In the genomic region with DNA sequence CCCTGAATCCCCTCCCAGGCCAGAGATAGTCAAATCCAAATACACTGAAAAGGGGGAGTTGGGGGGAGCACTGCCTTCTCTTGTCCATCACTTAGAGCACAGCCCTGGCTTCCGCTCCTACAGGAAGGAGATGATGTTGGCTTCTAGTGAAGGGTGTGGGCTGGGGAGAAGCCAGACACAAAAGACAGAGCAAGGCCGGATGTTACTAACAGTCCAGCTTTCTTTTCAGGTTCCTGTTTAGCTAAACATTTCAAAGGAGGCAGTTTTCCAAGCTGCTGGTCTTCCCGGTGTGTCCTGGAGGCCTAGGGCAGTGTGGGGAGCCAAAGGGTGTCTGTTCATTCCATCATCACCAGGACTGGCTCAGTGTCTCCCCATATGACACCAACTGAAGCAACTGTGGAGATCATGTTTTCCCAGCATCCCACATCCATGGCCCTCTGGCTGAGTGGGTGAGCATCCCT, we compare ENCODE assay signal across 11 mouse cellular contexts.
DNase-seq lines count a peak whose midpoint lies in the region; ATAC-seq lines count a peak whose summit lies in the region.
"Had no signal": no experiment of that assay in that cellular context is flagged by ENCODE, and none has a peak within 500 bp of the region (broad histone marks: within the 10 kb centered on the region; RNA-seq: fewer than 3 reads in every experiment).

No protein-coding gene starts in this region.

- no peak for ATAC-seq in forebrain, embryonic 11.5 days (replicated peaks; ENCODE audit: low FRiP score)
- ATAC-seq in midbrain, embryonic 13.5 days, result no peak
- no peak for ATAC-seq in midbrain, embryonic 15.5 days (replicated peaks)

- H3K9ac ChIP-seq in forebrain, embryonic 11.5 days (ENCODE audit: low read length), result no peak overlapping the region
- no peak overlapping the region for H3K9ac ChIP-seq in midbrain, embryonic 13.5 days (replicated peaks)
- no peak overlapping the region for H3K9ac ChIP-seq in midbrain, embryonic 15.5 days
- H3K9ac ChIP-seq: embryonic facial prominence, embryonic 15.5 days; neural tube, embryonic 12.5 days had no signal

- no peaks in the 10 kb centered on the region for H3K9me3 ChIP-seq in forebrain, embryonic 11.5 days (ENCODE audit: control insufficient read depth, low read length)
- H3K9me3 ChIP-seq in midbrain, embryonic 13.5 days, result peaks cover 16% of the 10 kb centered on the region; the same call in 1 of the 2 replicates
- H3K9me3 ChIP-seq in midbrain, embryonic 15.5 days, result peaks cover 3% of the 10 kb centered on the region; the same call in 1 of the 2 replicates
- H3K9me3 ChIP-seq: neural tube, embryonic 12.5 days had no signal

- H3K27ac ChIP-seq in brown adipose tissue, adult 24 weeks (replicated peaks; ENCODE audit: low read depth, low read length), result peak overlapping the region; percentile 87
- no peak overlapping the region for H3K27ac ChIP-seq in forebrain, embryonic 11.5 days (ENCODE audit: low read depth, low read length)
- no peak overlapping the region for H3K27ac ChIP-seq in midbrain, embryonic 13.5 days
- H3K27ac ChIP-seq in midbrain, embryonic 15.5 days, result no peak overlapping the region
- H3K27ac ChIP-seq: embryonic facial prominence, embryonic 15.5 days; neural tube, embryonic 12.5 days had no signal

- 90% methylated on average over 3 of the region's 3 CpGs for WGBS in forebrain, embryonic 11.5 days
- 94% methylated on average over 3 of the region's 3 CpGs for WGBS in midbrain, embryonic 13.5 days
- 80% methylated on average over 3 of the region's 3 CpGs for WGBS in midbrain, embryonic 15.5 days

- H3K27me3 ChIP-seq in forebrain, embryonic 11.5 days (ENCODE audit: control insufficient read depth, insufficient read depth, low read length), result no peaks in the 10 kb centered on the region
- H3K27me3 ChIP-seq in midbrain, embryonic 13.5 days, result no peaks in the 10 kb centered on the region
- H3K27me3 ChIP-seq in midbrain, embryonic 15.5 days (replicated peaks), result no peaks in the 10 kb centered on the region
- H3K27me3 ChIP-seq: embryonic facial prominence, embryonic 15.5 days; neural tube, embryonic 12.5 days had no signal

- DNase-seq in adrenal gland, adult (ENCODE audit: inconsistent age in 2 of 2, low spot score in 1 of 2), result peak; percentile 36 to 63
- no peak for DNase-seq in adrenal gland, postnatal 4 days (ENCODE audit: low spot score in 2 of 2)
- peak; percentile 42 for DNase-seq in heart, postnatal 4 days
- peak; percentile 69 to 80 for DNase-seq in lung, adult 18-20 months
- DNase-seq in forebrain, embryonic 11.5 days (ENCODE audit: low spot score), result no peak

- H3K4me3 ChIP-seq in brown adipose tissue, adult 24 weeks (ENCODE audit: insufficient read depth, low read depth, low read length), result no peak overlapping the region
- H3K4me3 ChIP-seq in forebrain, embryonic 11.5 days (ENCODE audit: low read depth, low read length), result no peak overlapping the region
- H3K4me3 ChIP-seq in midbrain, embryonic 13.5 days (replicated peaks), result no peak overlapping the region
- no peak overlapping the region for H3K4me3 ChIP-seq in midbrain, embryonic 15.5 days
- H3K4me3 ChIP-seq: embryonic facial prominence, embryonic 15.5 days; megakaryocyte, embryonic 14.5 days; neural tube, embryonic 12.5 days had no signal

- no peaks in the 10 kb centered on the region for H3K36me3 ChIP-seq in forebrain, embryonic 11.5 days (ENCODE audit: control insufficient read depth, insufficient read depth, low read length)
- no peaks in the 10 kb centered on the region for H3K36me3 ChIP-seq in midbrain, embryonic 13.5 days
- no peaks in the 10 kb centered on the region for H3K36me3 ChIP-seq in midbrain, embryonic 15.5 days (replicated peaks)
- H3K36me3 ChIP-seq: embryonic facial prominence, embryonic 15.5 days; neural tube, embryonic 12.5 days had no signal

- H3K4me2 ChIP-seq in forebrain, embryonic 11.5 days (ENCODE audit: low read depth, low read length, severe bottlenecking), result no peak overlapping the region
- H3K4me2 ChIP-seq in midbrain, embryonic 13.5 days (replicated peaks), result no peak overlapping the region
- H3K4me2 ChIP-seq in midbrain, embryonic 15.5 days, result no peak overlapping the region
- H3K4me2 ChIP-seq: embryonic facial prominence, embryonic 15.5 days; neural tube, embryonic 12.5 days had no signal

- H3K4me1 ChIP-seq in brown adipose tissue, adult 24 weeks (ENCODE audit: control insufficient read depth, insufficient read depth, insufficient read length, low read length), result peaks cover 26% of the 10 kb centered on the region
- H3K4me1 ChIP-seq in forebrain, embryonic 11.5 days (replicated peaks; ENCODE audit: control insufficient read depth, insufficient read depth, low read length), result no peaks in the 10 kb centered on the region
- H3K4me1 ChIP-seq in midbrain, embryonic 13.5 days (replicated peaks), result no peaks in the 10 kb centered on the region
- no peaks in the 10 kb centered on the region; the same call in 1 of the 2 replicates for H3K4me1 ChIP-seq in midbrain, embryonic 15.5 days
- H3K4me1 ChIP-seq: megakaryocyte, embryonic 14.5 days; neural tube, embryonic 12.5 days had no signal

Comparison
In these comparisons a context has a peak if more than half of its experiments do, and no peak if none do; other contexts are left out.
1. DNase-seq: peak in adrenal gland, adult (2 of 2), heart, postnatal 4 days (single experiment) and lung, adult 18-20 months (2 of 2); none in adrenal gland, postnatal 4 days (0 of 2) and forebrain, embryonic 11.5 days (single experiment).